Mouse (Mus musculus): ENCODE measurements around the gene Map3k5. TPM values are rescaled to one million over a fixed set of nuclear protein-coding genes. Genes with fewer than 3 reads are reported as not detected.
A peak's percentile ranks its signal among the peaks of the same experiment; 100 is the strongest.

Map3k5 gene
- polyA plus RNA-seq, 1 experiment = 10.9 TPM

- DNase-seq (ENCODE audit: extremely low spot score in 1 of 2, low spot score in 1 of 2) = no peak
Observed at GRCm38 (mm10) chr10:20040677-20041076, 106.4 kb downstream of the Map3k5 start.

GRCm38 (mm10) chr10:20042081-20042480 is 107.8 kb downstream of the Map3k5 start:
- DNase-seq (ENCODE audit: extremely low spot score in 1 of 2, low spot score in 1 of 2) = no peak

- DNase-seq (ENCODE audit: extremely low spot score in 1 of 2, low spot score in 1 of 2) = no peak
Observed at GRCm38 (mm10) chr10:20044051-20044450, 109.8 kb downstream of the Map3k5 start.

DNA sequence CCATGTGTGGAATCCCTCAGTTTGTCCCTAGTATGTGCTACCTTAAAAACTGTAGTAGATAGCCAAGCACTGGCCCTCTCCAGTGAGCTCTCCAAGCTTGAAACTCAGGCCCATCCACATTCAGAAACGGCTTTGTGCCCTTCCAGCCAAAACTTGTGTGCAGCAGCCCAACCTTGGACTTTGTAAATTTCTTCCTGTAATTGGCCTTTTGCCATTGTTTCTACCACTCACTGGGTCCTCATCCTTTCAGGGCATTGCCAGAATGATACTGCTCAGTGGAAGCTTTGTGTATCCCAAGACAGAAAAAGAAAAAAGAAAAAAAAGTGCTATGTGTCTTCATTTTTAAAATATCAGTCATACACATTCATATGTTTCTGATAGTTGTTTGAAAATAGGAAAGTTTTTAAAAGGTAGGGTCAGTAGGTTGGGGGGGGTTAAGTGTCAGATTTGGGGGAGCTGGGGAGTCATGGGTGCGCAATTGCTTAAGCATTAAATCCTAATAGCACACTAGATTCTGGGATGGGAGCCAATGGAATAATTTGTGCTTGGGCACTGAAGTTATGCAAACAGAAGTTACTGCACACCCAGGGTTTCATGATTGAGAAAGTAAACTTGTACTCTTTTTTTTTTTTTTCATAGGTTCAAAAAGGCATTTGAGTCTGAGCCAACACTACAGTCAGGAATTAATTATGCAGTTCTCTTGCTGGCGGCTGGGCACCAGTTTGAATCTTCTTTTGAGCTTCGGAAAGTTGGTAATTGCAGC is 111.6 kb downstream of the Map3k5 start:
- DNase-seq (ENCODE audit: extremely low spot score in 1 of 2, low spot score in 1 of 2) = peak in 1 of 2 experiments; percentile 26

- peak in 1 of 2 experiments; percentile 20 for DNase-seq (ENCODE audit: extremely low spot score in 1 of 2, low spot score in 1 of 2)
Observed at GRCm38 (mm10) chr10:20056859-20057644, 122.8 kb downstream of the Map3k5 start.

DNA sequence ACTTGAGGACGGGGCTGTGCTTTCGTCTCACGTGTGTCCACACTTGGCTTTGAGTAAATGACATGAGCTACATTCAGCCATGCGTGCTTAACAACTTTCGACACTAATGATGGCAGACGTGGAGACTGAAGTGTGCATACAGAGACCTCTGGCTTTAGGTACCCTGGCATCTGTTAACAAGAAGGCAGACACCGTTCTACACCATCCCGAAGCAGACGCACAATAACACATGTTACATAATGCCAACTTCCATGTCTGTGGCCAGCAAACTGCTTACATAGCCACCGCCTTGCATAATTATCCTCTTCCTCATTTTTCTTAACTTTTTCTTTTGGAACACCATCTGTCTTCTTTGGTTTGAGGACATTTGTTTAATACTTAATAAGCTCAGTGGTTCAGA is 123.8 kb downstream of the Map3k5 start:
- DNase-seq (ENCODE audit: extremely low spot score in 1 of 2, low spot score in 1 of 2) = no peak

- DNase-seq (ENCODE audit: extremely low spot score in 1 of 2, low spot score in 1 of 2) = no peak
Observed at GRCm38 (mm10) chr10:20058841-20059240, 124.6 kb downstream of the Map3k5 start.

DNA sequence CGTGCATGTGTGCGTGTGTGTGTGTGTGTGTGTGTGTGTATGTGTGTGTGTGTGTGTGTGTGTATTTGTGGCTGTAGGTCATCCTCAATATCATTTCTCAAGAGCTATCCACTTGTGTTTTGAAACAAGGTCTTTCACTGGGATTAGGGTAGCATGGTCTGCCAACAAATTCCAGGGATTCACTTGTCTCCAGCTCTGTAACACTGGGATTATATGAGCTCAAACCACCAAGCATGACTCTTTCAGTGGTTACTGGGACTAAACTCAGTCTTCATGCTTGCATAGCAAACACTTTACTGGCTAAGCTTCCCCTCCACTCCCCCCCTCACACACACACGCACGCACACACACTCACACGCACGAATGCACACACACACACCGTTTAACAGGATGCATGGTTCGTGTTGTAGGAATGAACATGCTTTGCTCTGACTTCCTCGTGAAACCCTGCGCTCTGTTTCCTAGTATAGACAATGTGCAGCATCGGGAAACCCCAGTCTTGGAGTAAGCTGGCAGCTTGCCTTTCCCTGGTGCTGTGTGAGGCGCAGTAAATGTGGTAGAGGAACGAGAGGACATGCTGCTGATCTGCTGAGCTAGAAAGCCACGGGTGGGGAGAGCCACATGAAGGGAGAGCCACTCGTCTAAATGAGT is 126.2 kb downstream of the Map3k5 start:
- DNase-seq (ENCODE audit: extremely low spot score in 1 of 2, low spot score in 1 of 2) = peak in 1 of 2 experiments; percentile 63

DNA sequence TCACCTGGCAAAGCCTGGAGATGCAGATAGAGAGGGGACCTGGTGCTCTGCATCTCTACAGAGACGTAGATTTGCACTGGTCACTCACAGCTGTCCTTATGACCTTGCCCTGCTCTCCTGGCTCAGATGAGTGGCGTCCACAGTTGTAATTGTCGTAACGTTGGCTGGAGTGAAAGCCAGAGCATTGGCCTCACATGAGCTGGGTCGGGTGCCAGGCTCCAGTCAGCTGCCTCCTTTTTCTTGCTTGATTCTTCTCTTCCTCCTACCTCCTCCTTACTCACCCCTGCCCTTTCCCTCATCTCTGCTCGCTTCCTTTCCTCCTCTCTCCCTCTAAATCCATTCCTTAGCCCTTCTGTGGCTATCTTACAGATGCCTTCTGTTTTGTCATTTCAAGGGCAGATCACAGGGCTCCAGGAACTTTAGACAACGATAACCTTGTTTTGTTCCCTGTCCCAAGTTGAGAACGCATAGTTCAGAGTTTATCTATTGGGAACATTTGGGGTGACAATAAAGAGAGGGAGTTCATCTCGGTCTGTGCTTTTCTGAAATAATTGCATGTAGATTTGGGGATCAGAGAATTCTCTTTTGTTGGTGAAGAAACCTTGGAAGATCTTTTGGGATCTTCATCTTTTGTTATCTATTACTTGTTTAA is 130.4 kb downstream of the Map3k5 start:
- DNase-seq (ENCODE audit: extremely low spot score in 1 of 2, low spot score in 1 of 2) = no peak

DNA sequence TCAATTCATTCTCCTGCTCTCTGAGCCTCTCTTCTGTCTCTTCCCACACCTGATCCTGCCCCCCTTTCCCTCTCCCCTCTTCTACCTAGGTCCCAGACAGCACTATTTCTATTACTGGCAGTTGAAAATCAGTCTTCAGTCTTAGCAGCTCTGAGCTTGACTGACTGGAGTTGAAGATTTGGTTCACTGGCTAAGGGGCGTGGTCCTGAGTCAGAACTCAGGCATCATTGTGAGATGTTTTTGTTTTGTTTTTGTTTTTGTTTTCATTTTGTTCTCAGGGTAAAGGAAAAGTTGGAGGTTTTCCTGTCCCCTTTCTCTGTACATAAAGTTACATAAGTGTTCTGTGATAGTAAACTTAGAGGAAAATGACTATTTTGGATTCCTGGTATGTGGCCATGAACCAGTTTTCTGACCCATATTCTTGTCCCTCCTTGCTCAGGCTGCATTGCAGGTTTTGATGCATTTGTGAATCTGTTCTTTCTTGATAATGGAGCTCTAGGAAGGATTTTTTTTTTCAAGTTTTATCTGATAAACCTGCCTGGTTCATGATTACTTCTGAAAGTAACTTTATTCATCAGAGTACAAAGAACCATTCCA is 131.9 kb downstream of the Map3k5 start:
- no peak for DNase-seq (ENCODE audit: extremely low spot score in 1 of 2, low spot score in 1 of 2)

- no peak for DNase-seq (ENCODE audit: extremely low spot score in 1 of 2, low spot score in 1 of 2)
Observed at GRCm38 (mm10) chr10:20069771-20070460, 135.6 kb downstream of the Map3k5 start.

DNA sequence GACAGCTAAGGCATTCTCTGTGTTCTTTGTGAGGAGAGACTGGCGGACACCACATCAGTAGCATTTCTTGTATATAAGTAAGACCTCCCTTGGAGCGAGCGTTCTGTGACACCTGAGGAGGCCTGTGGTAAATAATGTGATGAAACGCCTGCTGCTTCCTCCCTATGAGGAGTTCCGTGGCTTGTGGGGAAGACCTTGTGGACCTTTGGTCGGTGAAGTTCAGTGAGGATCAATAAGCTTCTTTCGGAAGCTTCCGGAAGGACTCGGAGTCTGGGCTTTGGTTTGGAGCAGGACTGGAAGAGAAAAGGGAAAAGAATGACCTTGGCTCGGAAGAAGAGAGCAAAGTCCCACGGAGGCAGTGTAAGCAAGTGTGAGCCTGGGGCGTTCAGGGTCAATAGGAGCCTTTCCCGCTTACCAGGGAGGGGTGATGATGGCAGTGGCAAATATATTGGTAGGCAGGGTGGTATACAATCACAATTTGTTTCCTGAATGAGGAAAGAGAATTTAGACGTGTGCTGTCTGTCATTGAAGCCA is 136.4 kb downstream of the Map3k5 start:
- DNase-seq (ENCODE audit: extremely low spot score in 1 of 2, low spot score in 1 of 2) = no peak

DNA sequence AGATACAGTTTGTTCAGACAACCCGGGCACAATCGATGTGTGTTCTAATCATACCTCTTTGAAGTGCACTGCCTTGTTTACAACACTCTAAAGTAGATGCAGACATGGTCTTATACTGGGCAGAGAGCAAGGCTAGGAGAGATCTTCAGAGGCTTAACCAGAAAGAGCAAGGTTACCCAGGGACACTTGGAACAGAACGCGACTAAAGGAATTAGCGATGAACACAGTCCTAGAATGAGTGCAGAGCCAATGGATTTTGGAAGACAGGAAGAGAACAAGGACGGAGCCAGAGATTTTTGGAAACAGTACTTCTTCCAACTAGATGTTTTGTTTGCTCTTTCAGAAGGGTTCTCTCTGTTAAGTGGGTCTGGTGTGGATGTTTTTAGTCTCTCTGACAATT is 137.4 kb downstream of the Map3k5 start:
- DNase-seq (ENCODE audit: extremely low spot score in 1 of 2, low spot score in 1 of 2) = peak in 1 of 2 experiments; percentile 9

GRCm38 (mm10) chr10:20073236-20073893 is 139.1 kb downstream of the Map3k5 start:
- peak; percentile 32 to 85 for DNase-seq (ENCODE audit: extremely low spot score in 1 of 2, low spot score in 1 of 2)

GRCm38 (mm10) chr10:20076541-20077469 is 142.5 kb downstream of the Map3k5 start:
- no peak for DNase-seq (ENCODE audit: extremely low spot score in 1 of 2, low spot score in 1 of 2)

DNA sequence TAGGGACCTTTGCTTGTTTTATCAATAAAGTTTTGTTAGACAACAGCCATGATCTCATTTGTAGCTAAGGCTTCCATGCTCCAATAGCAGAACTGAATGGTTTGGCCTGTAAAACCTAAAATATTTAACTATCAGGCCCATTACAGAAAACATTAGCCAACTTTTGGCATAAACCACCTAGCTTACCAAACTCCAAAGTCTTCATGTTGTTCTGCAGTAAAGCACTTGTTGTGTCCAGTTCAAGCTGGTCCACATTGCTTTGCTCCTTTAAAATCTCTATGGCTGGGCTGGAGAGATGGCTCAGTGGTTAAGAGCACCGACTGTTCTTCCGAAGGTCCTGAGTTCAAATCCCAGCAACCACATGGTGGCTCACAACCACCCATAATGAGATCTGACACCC is 144.1 kb downstream of the Map3k5 start:
- no peak for DNase-seq (ENCODE audit: extremely low spot score in 1 of 2, low spot score in 1 of 2)

GRCm38 (mm10) chr10:20087841-20088240 is 153.6 kb downstream of the Map3k5 start:
- no peak for DNase-seq (ENCODE audit: extremely low spot score in 1 of 2, low spot score in 1 of 2)

DNA sequence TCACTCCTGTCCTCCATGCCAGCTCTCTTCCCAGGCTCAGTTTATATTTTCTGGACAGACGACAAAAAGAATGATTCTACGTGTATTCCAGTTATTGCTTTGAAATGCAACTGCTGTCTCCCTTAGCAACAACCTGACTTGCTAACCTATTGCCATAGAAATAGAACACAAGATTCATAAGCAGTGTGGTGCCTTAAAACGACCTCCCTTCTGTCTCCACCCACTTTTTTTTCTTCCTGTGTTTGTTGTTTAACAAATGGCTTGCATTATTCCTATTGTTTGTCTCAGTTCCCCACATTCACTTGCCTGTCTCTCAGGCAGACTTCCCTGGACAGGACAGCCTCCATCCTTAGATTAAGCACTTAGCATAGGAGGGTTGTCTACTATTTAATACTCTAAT is 154.8 kb downstream of the Map3k5 start:
- DNase-seq (ENCODE audit: extremely low spot score in 1 of 2, low spot score in 1 of 2) = no peak
